Mouse (Mus musculus): ENCODE measurements around the gene Ighmbp2. TPM values are rescaled to one million over a fixed set of nuclear protein-coding genes. Genes with fewer than 3 reads are reported as not detected.

Gene Ighmbp2
- polyA plus RNA-seq, 1 experiment = 6.3 TPM

DNA sequence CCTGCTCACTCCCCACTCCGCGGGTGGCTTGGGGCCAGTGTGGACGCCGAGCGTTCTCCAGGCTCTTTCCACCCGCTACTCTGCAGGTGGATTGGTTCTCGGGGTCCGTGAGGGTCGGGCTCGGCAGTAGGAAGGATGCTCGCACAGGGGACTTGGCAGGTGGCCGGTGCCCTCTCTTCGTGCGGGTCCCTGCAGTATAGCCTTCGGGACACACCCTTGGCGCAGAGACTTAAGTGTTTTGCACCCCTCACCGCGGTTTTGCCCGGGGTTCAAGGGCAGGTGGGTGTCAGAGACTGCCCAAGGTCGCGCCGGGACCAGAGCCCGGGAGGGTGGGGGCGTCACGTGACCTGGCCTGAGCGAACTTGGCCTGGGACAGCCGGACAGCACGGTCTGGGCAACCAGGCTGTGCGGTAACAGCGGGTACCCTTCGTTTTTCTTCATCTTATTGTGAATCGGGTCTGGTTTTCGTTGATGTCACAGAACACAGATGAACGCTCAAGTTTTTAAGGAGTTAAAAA lies 41.0 kb upstream of the Ighmbp2 start:
- peak overlapping the region; percentile 89 for H3K4me3 ChIP-seq (ENCODE audit: extremely low read depth, insufficient read depth, insufficient read length)
- H3K27me3 ChIP-seq (ENCODE audit: control insufficient read depth, insufficient read depth, low read length) = no peaks in the 10 kb centered on the region
- peak in 1 of 2 experiments; percentile 47 for DNase-seq (ENCODE audit: low read depth in 1 of 2, low spot score in 2 of 2)
- under 1% methylated on average over 34 of the region's 34 CpGs for WGBS
- TF ChIP-seq CTCF (IDR thresholded peaks at IDR 0.05; ENCODE audit: extremely low read depth, insufficient read depth, insufficient read length, insufficient replicate concordance) (no peak), POLR2A (IDR thresholded peaks at IDR 0.05; ENCODE audit: low read depth, low read length) (no peak)
- peaks cover 14% of the 10 kb centered on the region; the same call in 1 of the 2 replicates for H3K4me1 ChIP-seq (ENCODE audit: control insufficient read depth, insufficient read depth, insufficient read length)
- peak overlapping the region; percentile 96 for H3K27ac ChIP-seq (ENCODE audit: insufficient read depth, low read length)
- no peaks in the 10 kb centered on the region for H3K36me3 ChIP-seq (ENCODE audit: control insufficient read depth, insufficient read depth, low read length)

GRCm38 (mm10) chr19:3323201-3323621 lies 40.4 kb upstream of the Ighmbp2 start:
- no peaks in the 10 kb centered on the region for H3K27me3 ChIP-seq (ENCODE audit: control insufficient read depth, insufficient read depth, low read length)
- WGBS = 1% methylated on average over 47 of the region's 47 CpGs
- TF ChIP-seq POLR2A (IDR thresholded peaks at IDR 0.05; ENCODE audit: low read depth, low read length) (peak; percentile 73), CTCF (IDR thresholded peaks at IDR 0.05; ENCODE audit: extremely low read depth, insufficient read depth, insufficient read length, insufficient replicate concordance) (no peak)
- H3K27ac ChIP-seq (ENCODE audit: insufficient read depth, low read length) = peak overlapping the region; percentile 96
- peaks cover 14% of the 10 kb centered on the region; the same call in 1 of the 2 replicates for H3K4me1 ChIP-seq (ENCODE audit: control insufficient read depth, insufficient read depth, insufficient read length)
- peak overlapping the region; percentile 89 for H3K4me3 ChIP-seq (ENCODE audit: extremely low read depth, insufficient read depth, insufficient read length)
- no peaks in the 10 kb centered on the region for H3K36me3 ChIP-seq (ENCODE audit: control insufficient read depth, insufficient read depth, low read length)
- DNase-seq (ENCODE audit: low read depth in 1 of 2, low spot score in 2 of 2) = peak in 1 of 2 experiments; percentile 86

DNA sequence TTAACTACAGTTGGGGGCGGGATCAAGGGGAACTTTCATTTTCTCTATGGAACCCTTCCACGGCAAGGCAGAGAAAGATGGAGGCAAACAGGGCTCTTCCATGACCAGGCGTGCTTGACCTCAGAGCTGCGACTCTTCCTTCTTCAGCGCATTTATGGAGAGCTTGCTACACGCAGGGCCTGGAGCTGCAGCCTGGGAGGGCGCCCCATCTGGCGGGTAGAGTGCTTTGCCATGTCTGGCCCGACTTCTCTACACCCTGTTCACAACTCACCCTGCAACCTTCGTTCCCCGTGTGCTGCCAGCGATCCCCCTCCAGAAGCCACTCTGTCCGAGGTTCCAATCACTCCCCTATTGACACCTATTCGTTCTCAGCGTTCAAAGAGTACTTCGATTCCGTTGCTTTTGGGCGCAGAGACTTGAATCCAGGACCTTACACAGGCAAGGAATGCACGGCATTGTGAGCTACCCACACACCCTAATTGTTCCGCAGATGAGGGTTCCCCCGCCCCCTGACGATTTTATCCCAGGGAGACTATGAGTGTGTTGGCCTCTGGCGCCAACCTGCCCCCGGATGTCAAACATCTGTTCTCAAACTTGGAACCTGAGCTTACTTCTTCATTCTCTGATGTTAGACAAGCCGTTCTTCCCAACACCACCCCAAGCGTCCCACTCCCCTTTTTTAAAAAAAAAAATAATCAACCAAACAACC lies 39.6 kb upstream of the Ighmbp2 start, which contains the start of gene Cpt1a:
Gene Cpt1a (plus strand): TSS at position 74 of the 709 bp plus-strand sequence.
- peak within 1 kb of the TSS; percentile 96 for H3K27ac ChIP-seq (ENCODE audit: insufficient read depth, low read length)
- H3K36me3 ChIP-seq (ENCODE audit: control insufficient read depth, insufficient read depth, low read length) = no peaks in the 10 kb centered on the region
- 1% methylated on average over 26 of the region's 26 CpGs for WGBS
- peaks cover 8% of the 10 kb centered on the region; the same call in 1 of the 2 replicates for H3K4me1 ChIP-seq (ENCODE audit: control insufficient read depth, insufficient read depth, insufficient read length)
- TF ChIP-seq POLR2A (IDR thresholded peaks at IDR 0.05; ENCODE audit: low read depth, low read length) (no peak), CTCF (IDR thresholded peaks at IDR 0.05; ENCODE audit: extremely low read depth, insufficient read depth, insufficient read length, insufficient replicate concordance) (peak; percentile 55)
- no peaks in the 10 kb centered on the region for H3K27me3 ChIP-seq (ENCODE audit: control insufficient read depth, insufficient read depth, low read length)
- peak within 1 kb of the TSS; percentile 89 for H3K4me3 ChIP-seq (ENCODE audit: extremely low read depth, insufficient read depth, insufficient read length)
- DNase-seq (ENCODE audit: low read depth in 1 of 2, low spot score in 2 of 2) = peak in 1 of 2 experiments; percentile 61

DNA sequence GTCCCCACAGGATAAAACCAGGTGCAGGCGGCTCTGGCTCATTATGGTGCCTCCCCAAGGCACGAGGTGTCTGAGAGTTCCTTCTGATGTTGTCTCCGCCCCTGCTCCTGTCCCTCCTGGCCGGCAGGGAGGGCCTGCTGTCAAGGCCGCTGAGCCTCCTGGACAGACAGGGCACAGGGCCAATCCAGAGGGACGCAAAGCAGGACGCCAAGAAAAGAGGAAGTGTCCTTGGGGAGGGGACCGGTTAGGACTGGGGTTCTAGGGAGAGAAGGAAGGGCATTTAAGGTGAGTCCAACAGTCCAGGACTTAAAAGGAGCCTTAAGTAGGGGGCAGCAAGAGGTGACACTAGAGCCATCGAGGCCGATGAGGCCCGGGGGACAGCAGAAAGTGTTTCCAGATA lies 38.8 kb upstream of the Ighmbp2 start:
- Histone ChIP-seq H3K27me3 (ENCODE audit: control insufficient read depth, insufficient read depth, low read length) (no peaks in the 10 kb centered on the region), H3K4me3 (ENCODE audit: extremely low read depth, insufficient read depth, insufficient read length) (peak overlapping the region; percentile 89; the same call in 1 of the 2 replicates), H3K36me3 (ENCODE audit: control insufficient read depth, insufficient read depth, low read length) (no peaks in the 10 kb centered on the region), H3K4me1 (ENCODE audit: control insufficient read depth, insufficient read depth, insufficient read length) (peaks cover 8% of the 10 kb centered on the region; the same call in 1 of the 2 replicates), H3K27ac (ENCODE audit: insufficient read depth, low read length) (no peak overlapping the region)
- TF ChIP-seq CTCF (IDR thresholded peaks at IDR 0.05; ENCODE audit: extremely low read depth, insufficient read depth, insufficient read length, insufficient replicate concordance) (no peak), POLR2A (IDR thresholded peaks at IDR 0.05; ENCODE audit: low read depth, low read length) (no peak)
- WGBS = 6% methylated on average over 11 of the region's 11 CpGs
- DNase-seq (ENCODE audit: low read depth in 1 of 2, low spot score in 2 of 2) = no peak

- no peak for TF ChIP-seq POLR2A (IDR thresholded peaks at IDR 0.05; ENCODE audit: low read depth, low read length)
- TF ChIP-seq CTCF (IDR thresholded peaks at IDR 0.05; ENCODE audit: extremely low read depth, insufficient read depth, insufficient read length, insufficient replicate concordance) = peak; percentile 41; the same call in 1 of the 2 replicates
- Histone ChIP-seq H3K4me1 (ENCODE audit: control insufficient read depth, insufficient read depth, insufficient read length) (peaks cover 6% of the 10 kb centered on the region; the same call in 1 of the 2 replicates), H3K36me3 (ENCODE audit: control insufficient read depth, insufficient read depth, low read length) (no peaks in the 10 kb centered on the region), H3K27ac (ENCODE audit: insufficient read depth, low read length) (no peak overlapping the region), H3K4me3 (ENCODE audit: extremely low read depth, insufficient read depth, insufficient read length) (no peak overlapping the region), H3K27me3 (ENCODE audit: control insufficient read depth, insufficient read depth, low read length) (no peaks in the 10 kb centered on the region)
- DNase-seq (ENCODE audit: low read depth in 1 of 2, low spot score in 2 of 2) = no peak
- WGBS = 75% methylated on average over 3 of the region's 3 CpGs
Measured at GRCm38 (mm10) chr19:3320801-3321200, 38.0 kb upstream of the Ighmbp2 start.

DNA sequence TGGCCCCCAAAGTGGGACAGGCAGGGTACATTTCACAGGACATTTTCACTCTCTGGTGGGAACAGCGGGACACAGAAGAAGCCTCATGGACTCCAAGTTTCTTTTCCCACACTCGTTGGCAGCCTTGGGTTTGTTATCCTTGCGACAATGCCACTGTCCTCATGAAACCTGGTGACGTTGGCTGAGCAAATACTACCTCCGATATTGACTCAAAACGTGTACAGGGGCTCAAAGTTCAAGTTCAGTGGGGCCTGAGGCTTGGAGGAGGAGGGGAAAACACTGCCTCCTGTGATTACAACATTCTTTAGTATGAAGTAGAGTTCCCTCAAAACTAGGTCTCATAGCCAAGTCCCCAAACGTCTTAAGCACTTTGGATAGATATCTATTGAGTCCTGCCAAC lies 37.3 kb upstream of the Ighmbp2 start:
- TF ChIP-seq POLR2A (IDR thresholded peaks at IDR 0.05; ENCODE audit: low read depth, low read length) = no peak
- no peak for TF ChIP-seq CTCF (IDR thresholded peaks at IDR 0.05; ENCODE audit: extremely low read depth, insufficient read depth, insufficient read length, insufficient replicate concordance)
- DNase-seq (ENCODE audit: low read depth in 1 of 2, low spot score in 2 of 2) = no peak
- no peak overlapping the region for H3K4me3 ChIP-seq (ENCODE audit: extremely low read depth, insufficient read depth, insufficient read length)
- peaks cover 6% of the 10 kb centered on the region; the same call in 1 of the 2 replicates for H3K4me1 ChIP-seq (ENCODE audit: control insufficient read depth, insufficient read depth, insufficient read length)
- 88% methylated on average over 7 of the region's 7 CpGs for WGBS
- no peaks in the 10 kb centered on the region for H3K27me3 ChIP-seq (ENCODE audit: control insufficient read depth, insufficient read depth, low read length)
- H3K36me3 ChIP-seq (ENCODE audit: control insufficient read depth, insufficient read depth, low read length) = no peaks in the 10 kb centered on the region
- H3K27ac ChIP-seq (ENCODE audit: insufficient read depth, low read length) = no peak overlapping the region

Measured in spleen, adult 2 months (tissue).